Mouse (Mus musculus) forebrain, embryonic 14.5 days (tissue): ENCODE results near the gene Wsb1. TPM values are rescaled to one million over a fixed set of nuclear protein-coding genes. Genes with fewer than 3 reads are reported as not detected.

Experiments used
- ATAC-seq: fragments of 200-750 bp; cut with Nextera tagmentation; 2 replicates; pipeline ENCODE4 v1.8.0; 2017; ENCODE audit warnings: mild to moderate bottlenecking, moderate library complexity
- DNase-seq: peaks from one replicate; pipeline ENCODE4 v3.0.0-alpha.2; 2015; ENCODE audit warnings: low spot score
- H3K27ac ChIP-seq: fragments of 300-500 bp; sonication (generic); 2 replicates; pipeline ENCODE4 v1.5.1; 2014; ENCODE audit warnings: low read depth, mild to moderate bottlenecking, control low read depth, low read length, moderate library complexity
- H3K27me3 ChIP-seq: fragments of 300-500 bp; sonication (generic); replicated peaks from 2 replicates; pipeline ENCODE4 v1.6.1; 2014; ENCODE audit warnings: low read length, control low read depth, mixed read lengths; ENCODE audit not compliant: control insufficient read depth, insufficient read depth
- H3K36me3 ChIP-seq: fragments of 300-500 bp; sonication (generic); 2 replicates; pipeline ENCODE4 v1.6.1; 2014; ENCODE audit warnings: low read length, control low read depth; ENCODE audit not compliant: control insufficient read depth, insufficient read depth
- H3K4me1 ChIP-seq: fragments of 300-500 bp; sonication (generic); 2 replicates; pipeline ENCODE4 v1.6.1; 2014; ENCODE audit warnings: antibody characterized with exemption, low read length, control low read depth; ENCODE audit not compliant: control insufficient read depth, insufficient read depth
- H3K4me2 ChIP-seq: fragments of 300-500 bp; sonication (generic); 2 replicates; pipeline ENCODE4 v1.6.1; 2014; ENCODE audit warnings: mild to moderate bottlenecking, control low read depth, low read length
- H3K4me3 ChIP-seq: fragments of 300-500 bp; sonication (generic); 2 replicates; pipeline ENCODE4 v1.5.1; 2014; ENCODE audit warnings: low read depth, low read length, control low read depth
- H3K9ac ChIP-seq: fragments of 300-500 bp; sonication (generic); 2 replicates; pipeline ENCODE4 v1.6.1; 2014; ENCODE audit warnings: mild to moderate bottlenecking, low read length, control low read depth, moderate library complexity
- H3K9me3 ChIP-seq: fragments of 300-500 bp; sonication (generic); replicated peaks from 2 replicates; pipeline ENCODE4 v1.6.1; 2016; ENCODE audit warnings: low read length, control low read depth, mixed read lengths; ENCODE audit not compliant: control insufficient read depth
- whole genome bisulfite sequencing: fragments of 180-500 bp; shearing (Covaris S2); extraction: QIAGEN DNeasy Blood & Tissue Kit; methylation state at CpG from one replicate; pipeline ENCODE4 v1.1.7; 2014; 5-methylcytosine and 5-hydroxymethylcytosine counted together
- polyA plus RNA-seq: library from polyadenylated mRNA; unstranded; fragments of >200 nt; fragmentation: Nextera tagmentation; extraction: Ambion mirVana; gene quantifications from 2 replicates; pipeline ENCODE4 v1.2.1, GENCODE M21; 2014

The Wsb1 gene
- polyA plus RNA-seq, 1 experiment from 2014 or later, result 498 TPM

DNA sequence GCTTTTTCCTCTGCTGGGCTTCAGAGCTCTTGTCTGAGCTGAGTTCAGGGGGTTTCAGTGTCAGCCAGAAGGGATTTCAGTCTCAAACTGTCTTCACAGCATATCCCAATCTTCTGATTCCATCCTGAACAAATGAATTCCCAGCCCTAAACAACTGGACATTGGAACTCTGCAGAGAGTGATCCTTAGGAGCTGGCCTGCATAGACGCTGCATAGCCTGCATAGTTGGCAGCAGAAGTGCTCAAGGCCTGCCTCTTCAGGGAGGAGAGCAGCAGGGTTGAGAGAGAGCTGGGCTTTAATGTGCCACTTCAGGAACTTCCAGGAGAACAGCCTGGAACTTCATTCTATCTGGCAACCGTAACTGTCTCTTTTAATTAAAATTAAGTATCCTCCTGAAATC is 38.9 kb downstream of the Wsb1 start:
- DNase-seq, result no peak
- Histone ChIP-seq H3K4me1 (no peaks in the 10 kb centered on the region), H3K36me3 (no peaks in the 10 kb centered on the region), H3K9ac (no peak overlapping the region), H3K27me3 (no peaks in the 10 kb centered on the region), H3K4me2 (no peak overlapping the region), H3K9me3 (no peaks in the 10 kb centered on the region), H3K4me3 (no peak overlapping the region), H3K27ac (no peak overlapping the region)
- WGBS, result 80% methylated on average over 2 of the region's 2 CpGs
- no peak for ATAC-seq

GRCm38 (mm10) chr11:79214015-79214418 is 40.5 kb downstream of the Wsb1 start:
- no peaks in the 10 kb centered on the region for H3K4me1 ChIP-seq
- DNase-seq, result peak; percentile 81
- H3K27ac ChIP-seq, result no peak overlapping the region
- H3K4me3 ChIP-seq, result no peak overlapping the region
- ATAC-seq, result peak; percentile 80
- H3K4me2 ChIP-seq, result no peak overlapping the region
- WGBS, result 12% methylated on average over 14 of the region's 14 CpGs
- no peak overlapping the region for H3K9ac ChIP-seq
- H3K36me3 ChIP-seq, result no peaks in the 10 kb centered on the region
- H3K9me3 ChIP-seq, result no peaks in the 10 kb centered on the region
- no peaks in the 10 kb centered on the region for H3K27me3 ChIP-seq

- H3K4me2 ChIP-seq, result no peak overlapping the region
- no peak overlapping the region for H3K9ac ChIP-seq
- H3K4me3 ChIP-seq, result no peak overlapping the region
- WGBS, result 89% methylated on average over 5 of the region's 5 CpGs
- H3K27me3 ChIP-seq, result no peaks in the 10 kb centered on the region
- no peak for DNase-seq
- no peaks in the 10 kb centered on the region for H3K4me1 ChIP-seq
- no peaks in the 10 kb centered on the region for H3K36me3 ChIP-seq
- no peak overlapping the region for H3K27ac ChIP-seq
- no peaks in the 10 kb centered on the region for H3K9me3 ChIP-seq
- ATAC-seq, result no peak
Observed at GRCm38 (mm10) chr11:79209882-79210471, 44.5 kb downstream of the Wsb1 start.

- no peak for DNase-seq
- Histone ChIP-seq H3K27me3 (no peaks in the 10 kb centered on the region), H3K36me3 (no peaks in the 10 kb centered on the region), H3K4me3 (no peak overlapping the region), H3K9me3 (no peaks in the 10 kb centered on the region), H3K4me1 (no peaks in the 10 kb centered on the region), H3K4me2 (no peak overlapping the region), H3K27ac (no peak overlapping the region), H3K9ac (no peak overlapping the region)
- 62% methylated on average over 5 of the region's 5 CpGs for WGBS
- ATAC-seq, result no peak
Observed at GRCm38 (mm10) chr11:79209113-79209512, 45.4 kb downstream of the Wsb1 start.

- H3K27me3 ChIP-seq, result no peaks in the 10 kb centered on the region
- WGBS, result 93% methylated on average over 4 of the region's 4 CpGs
- no peaks in the 10 kb centered on the region for H3K4me1 ChIP-seq
- H3K9ac ChIP-seq, result no peak overlapping the region
- H3K36me3 ChIP-seq, result no peaks in the 10 kb centered on the region
- H3K4me3 ChIP-seq, result no peak overlapping the region
- no peak overlapping the region for H3K27ac ChIP-seq
- DNase-seq (no peak), ATAC-seq (no peak)
- no peak overlapping the region for H3K4me2 ChIP-seq
- no peaks in the 10 kb centered on the region for H3K9me3 ChIP-seq
Observed at GRCm38 (mm10) chr11:79208462-79208861, 46.0 kb downstream of the Wsb1 start.

- Histone ChIP-seq H3K9me3 (no peaks in the 10 kb centered on the region), H3K9ac (no peak overlapping the region), H3K4me3 (no peak overlapping the region), H3K4me1 (no peaks in the 10 kb centered on the region), H3K27ac (no peak overlapping the region), H3K27me3 (no peaks in the 10 kb centered on the region), H3K36me3 (no peaks in the 10 kb centered on the region), H3K4me2 (no peak overlapping the region)
- no peak for DNase-seq
- no peak for ATAC-seq
- WGBS, result 89% methylated on average over 10 of the region's 10 CpGs
Observed at GRCm38 (mm10) chr11:79207691-79208090, 46.8 kb downstream of the Wsb1 start.

DNA sequence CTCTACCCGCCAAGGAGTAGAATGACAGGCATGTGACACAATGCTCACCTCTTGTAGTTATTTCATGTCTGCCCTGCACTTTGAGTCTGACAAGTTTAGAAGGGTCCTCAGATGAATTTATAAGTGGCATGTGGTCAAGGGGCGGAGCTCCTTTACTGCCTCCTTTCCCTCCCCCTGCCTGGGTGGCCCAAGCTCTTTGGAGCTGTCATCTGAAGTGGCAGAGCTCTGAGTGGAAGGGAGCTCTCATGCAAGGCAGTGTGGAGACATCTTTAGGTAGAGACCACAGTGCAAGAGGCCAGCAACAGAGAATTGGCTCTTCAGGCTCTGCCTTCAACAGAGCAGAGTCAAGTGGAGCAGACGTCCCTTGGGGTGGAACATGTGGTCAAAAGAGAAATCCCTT is 50.0 kb downstream of the Wsb1 start:
- no peaks in the 10 kb centered on the region for H3K9me3 ChIP-seq
- no peak overlapping the region for H3K9ac ChIP-seq
- no peak overlapping the region for H3K27ac ChIP-seq
- DNase-seq (no peak), ATAC-seq (no peak)
- 80% methylated on average over 3 of the region's 3 CpGs for WGBS
- H3K27me3 ChIP-seq, result no peaks in the 10 kb centered on the region
- no peaks in the 10 kb centered on the region for H3K4me1 ChIP-seq
- no peak overlapping the region for H3K4me2 ChIP-seq
- H3K36me3 ChIP-seq, result no peaks in the 10 kb centered on the region
- H3K4me3 ChIP-seq, result no peak overlapping the region

DNA sequence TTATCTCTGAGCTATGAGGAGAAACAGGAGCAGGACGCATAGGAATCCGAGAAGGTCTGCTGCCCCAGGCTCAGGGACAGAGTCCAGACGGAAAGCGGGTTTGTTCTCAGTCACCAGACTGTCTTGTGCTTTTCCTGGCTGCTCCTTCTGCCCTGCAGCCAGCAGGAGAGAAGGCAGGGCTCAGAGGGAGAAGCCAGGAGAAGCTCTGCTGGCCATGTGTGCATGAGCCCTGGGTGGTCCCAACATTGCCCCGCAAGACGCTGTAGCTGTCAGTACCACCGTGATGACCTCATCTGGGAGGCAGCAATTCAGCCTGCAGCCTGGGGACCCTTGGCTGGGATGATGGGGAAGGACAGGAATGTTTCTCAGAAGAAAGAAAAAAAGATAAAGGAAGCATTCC is 54.0 kb downstream of the Wsb1 start:
- no peak for ATAC-seq
- no peaks in the 10 kb centered on the region for H3K9me3 ChIP-seq
- no peaks in the 10 kb centered on the region for H3K36me3 ChIP-seq
- no peak overlapping the region for H3K27ac ChIP-seq
- no peak for DNase-seq
- H3K9ac ChIP-seq, result no peak overlapping the region
- no peak overlapping the region for H3K4me3 ChIP-seq
- WGBS, result 58% methylated on average over 7 of the region's 7 CpGs
- no peaks in the 10 kb centered on the region for H3K4me1 ChIP-seq
- no peak overlapping the region for H3K4me2 ChIP-seq
- no peaks in the 10 kb centered on the region for H3K27me3 ChIP-seq

- Histone ChIP-seq H3K27ac (no peak overlapping the region), H3K4me3 (no peak overlapping the region), H3K4me2 (no peak overlapping the region), H3K27me3 (no peaks in the 10 kb centered on the region), H3K9ac (no peak overlapping the region), H3K36me3 (no peaks in the 10 kb centered on the region), H3K9me3 (no peaks in the 10 kb centered on the region), H3K4me1 (no peaks in the 10 kb centered on the region)
- DNase-seq (no peak), ATAC-seq (no peak)
- WGBS, result 94% methylated on average over 4 of the region's 4 CpGs
Observed at GRCm38 (mm10) chr11:79198562-79198961, 55.9 kb downstream of the Wsb1 start.
